Mouse (Mus musculus): Measurements from ENCODE around the gene Trp53tg5.

Gene Trp53tg5

GRCm38 (mm10) chr2:164473624-164474023, at the start of gene Trp53tg5:
Gene Trp53tg5 (minus strand): TSS chr2:164473724.
- DNase-seq (ENCODE audit: low spot score in 2 of 2), result no peak

GRCm38 (mm10) chr2:164522280-164522679, 48.8 kb upstream of the Trp53tg5 start:
- no peak for DNase-seq (ENCODE audit: low spot score in 2 of 2)

- peak; percentile 86 for DNase-seq (ENCODE audit: low spot score in 2 of 2)
These were observed 48.3 kb upstream of the Trp53tg5 start for GRCm38 (mm10) chr2:164521841-164522240.

DNA sequence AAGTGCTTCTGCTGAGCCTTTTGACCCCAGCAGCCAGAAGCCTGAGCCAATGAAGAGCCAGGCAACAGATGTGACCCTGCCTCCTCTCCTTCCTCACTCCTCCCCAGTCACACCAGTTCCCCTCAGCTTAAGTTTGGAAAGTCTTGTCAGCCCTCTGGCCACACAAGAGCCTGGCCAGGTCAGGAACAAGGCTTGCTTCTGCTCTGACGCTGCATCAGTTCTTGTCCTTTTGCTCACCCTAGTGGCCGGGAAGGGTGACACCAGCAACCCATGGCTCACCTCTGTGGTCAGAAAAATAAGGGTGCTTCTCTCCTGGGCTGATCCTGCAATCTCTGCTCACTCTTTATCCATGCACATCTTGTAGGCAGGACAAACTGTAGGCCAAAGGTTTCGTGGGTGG, 47.3 kb upstream of the Trp53tg5 start:
- DNase-seq (ENCODE audit: low spot score in 2 of 2), result peak; percentile 52 to 58

- no peak for DNase-seq (ENCODE audit: low spot score in 2 of 2)
These were observed 45.6 kb upstream of the Trp53tg5 start for GRCm38 (mm10) chr2:164519171-164519526.

DNA sequence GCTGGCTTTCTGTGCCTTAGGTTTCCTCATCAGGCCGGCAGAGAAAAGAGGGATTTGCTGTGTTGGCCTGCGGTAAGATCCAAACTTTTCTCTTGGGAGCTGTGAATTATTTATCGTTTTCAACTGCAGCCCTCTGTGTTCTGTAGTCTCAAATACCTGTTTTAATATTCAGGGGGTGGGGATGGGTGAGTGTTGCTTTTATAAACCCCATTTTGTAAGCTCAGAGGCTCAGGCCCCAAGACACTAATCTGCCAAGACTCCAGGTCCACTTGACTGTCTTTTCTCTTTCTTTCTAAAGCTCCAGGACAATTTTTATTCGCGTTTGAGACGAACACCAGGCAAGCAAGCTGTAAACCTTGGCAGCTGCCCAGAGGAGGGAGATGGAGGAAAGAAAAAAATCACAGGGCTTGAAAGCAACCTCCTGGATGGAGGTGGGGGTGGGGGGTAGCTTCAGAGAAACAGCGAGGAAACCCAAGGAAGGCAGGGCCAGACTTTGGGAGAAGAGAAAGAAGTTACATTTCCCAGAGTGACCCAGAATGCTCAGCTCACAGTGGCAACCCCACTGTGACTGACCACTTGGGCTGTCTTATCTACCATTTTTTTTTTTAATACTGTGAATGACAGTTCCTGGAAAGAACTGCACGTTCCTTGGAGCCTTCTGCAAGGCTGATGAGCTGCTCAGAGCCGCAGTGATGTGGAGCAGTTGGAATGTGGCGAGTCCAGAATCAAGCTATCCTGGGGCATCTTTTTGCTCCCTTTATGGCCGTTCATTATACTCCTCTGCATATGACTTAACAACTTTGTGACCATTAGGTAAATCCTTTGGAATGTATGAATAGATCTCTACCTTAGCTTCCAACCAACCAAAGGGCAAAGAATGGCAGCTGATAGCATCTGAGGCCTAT, 45.0 kb upstream of the Trp53tg5 start:
- DNase-seq (ENCODE audit: low spot score in 2 of 2), result no peak

DNA sequence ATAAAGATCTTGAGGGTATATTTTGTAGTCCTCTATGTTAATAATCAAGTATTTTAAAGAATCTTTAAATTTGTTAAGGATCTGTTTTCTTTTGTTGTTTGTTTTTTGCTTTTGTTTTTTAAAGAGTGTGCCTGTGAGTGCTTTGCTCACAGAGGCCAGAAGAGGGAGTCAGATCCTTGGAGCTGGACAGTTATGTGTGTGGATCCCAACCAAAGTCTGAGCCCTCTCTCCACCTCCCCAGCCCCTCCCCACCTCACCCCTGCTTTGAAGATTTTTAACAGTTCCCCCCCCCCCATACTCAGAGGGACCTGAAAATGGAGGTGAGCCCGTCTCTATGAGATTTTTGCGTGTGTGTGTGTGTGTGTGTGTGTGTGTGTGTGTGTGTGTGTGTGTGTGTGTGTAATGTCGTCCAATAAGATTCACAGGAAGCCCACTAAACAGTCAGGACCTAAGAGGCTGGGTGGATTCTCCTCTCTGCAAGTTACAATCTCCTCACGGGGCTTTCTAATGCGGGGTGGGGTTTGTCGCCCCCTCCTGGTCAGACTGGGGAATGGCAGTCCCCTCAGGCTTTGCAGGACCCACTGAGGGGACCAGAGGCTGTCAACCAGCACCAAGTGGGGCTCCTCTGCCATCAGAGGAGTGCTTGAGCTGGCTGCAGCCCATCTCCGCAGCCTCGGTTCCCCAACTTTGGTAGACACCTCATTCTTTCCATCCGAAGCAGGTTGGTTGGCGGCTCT, 44.1 kb upstream of the Trp53tg5 start:
- DNase-seq (ENCODE audit: low spot score in 2 of 2), result peak; percentile 69 to 77

DNA sequence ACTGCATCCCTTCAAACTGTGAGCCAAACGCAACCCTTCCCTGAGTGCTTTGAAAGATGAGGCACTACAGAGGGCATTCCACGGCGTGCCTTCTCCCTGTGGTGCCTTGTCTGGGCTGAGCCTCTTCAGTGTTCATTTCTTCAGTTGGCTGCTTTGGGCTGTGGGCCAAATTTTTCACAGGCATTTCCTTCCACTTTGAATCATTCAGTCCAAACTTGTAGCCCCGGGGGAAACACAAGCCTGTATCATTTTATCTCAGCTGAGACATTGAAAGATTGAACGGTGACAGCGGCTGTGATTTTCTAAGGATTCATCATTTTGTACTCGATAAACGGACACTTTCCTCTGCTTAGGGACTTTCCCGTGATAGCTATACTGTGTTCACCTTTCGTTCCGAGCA, 43.1 kb upstream of the Trp53tg5 start:
- no peak for DNase-seq (ENCODE audit: low spot score in 2 of 2)

DNA sequence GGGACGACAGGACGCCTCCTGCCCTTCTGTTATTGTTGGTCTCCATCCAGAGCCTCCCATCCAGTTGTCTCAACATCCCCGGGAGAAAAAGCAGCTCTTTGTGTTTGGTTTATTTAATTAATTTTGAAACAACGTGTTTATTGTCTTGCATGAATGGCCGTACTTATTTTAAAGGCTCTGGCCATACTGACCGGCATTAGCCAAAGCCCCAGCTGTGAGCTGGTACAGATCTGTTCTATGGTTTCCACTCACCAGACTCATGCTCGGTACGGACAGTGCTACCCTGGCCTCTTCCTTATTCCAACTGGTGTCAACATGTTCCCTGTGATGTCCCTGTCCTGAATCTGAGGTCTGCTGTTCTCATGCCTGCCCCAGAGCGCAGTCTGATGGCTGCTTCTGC, 42.4 kb upstream of the Trp53tg5 start:
- no peak for DNase-seq (ENCODE audit: low spot score in 2 of 2)

DNA sequence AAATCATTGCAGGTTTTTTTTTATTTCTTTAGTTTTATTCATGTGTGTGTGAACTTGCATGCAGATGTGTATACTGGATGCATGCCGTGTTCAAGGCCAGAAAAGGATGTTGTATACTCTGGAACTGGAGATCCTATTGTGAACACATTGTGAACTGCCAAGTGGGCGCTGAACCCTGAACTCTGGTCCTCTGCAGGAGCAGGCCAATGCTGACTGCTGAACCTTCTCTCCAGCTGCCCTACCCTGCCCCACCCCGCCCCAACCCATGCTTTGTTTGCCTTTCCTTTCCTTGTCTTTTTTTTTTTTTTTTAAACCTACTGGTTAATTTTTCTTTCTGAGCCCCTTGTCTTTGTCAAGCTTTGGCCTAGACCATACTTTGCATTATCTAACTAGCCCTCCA, 41.4 kb upstream of the Trp53tg5 start:
- DNase-seq (ENCODE audit: low spot score in 2 of 2), result no peak

- DNase-seq (ENCODE audit: low spot score in 2 of 2), result no peak
These were observed 39.9 kb upstream of the Trp53tg5 start for GRCm38 (mm10) chr2:164513389-164513788.

- DNase-seq (ENCODE audit: low spot score in 2 of 2), result no peak
These were observed 38.8 kb upstream of the Trp53tg5 start for GRCm38 (mm10) chr2:164512121-164512909.

DNA sequence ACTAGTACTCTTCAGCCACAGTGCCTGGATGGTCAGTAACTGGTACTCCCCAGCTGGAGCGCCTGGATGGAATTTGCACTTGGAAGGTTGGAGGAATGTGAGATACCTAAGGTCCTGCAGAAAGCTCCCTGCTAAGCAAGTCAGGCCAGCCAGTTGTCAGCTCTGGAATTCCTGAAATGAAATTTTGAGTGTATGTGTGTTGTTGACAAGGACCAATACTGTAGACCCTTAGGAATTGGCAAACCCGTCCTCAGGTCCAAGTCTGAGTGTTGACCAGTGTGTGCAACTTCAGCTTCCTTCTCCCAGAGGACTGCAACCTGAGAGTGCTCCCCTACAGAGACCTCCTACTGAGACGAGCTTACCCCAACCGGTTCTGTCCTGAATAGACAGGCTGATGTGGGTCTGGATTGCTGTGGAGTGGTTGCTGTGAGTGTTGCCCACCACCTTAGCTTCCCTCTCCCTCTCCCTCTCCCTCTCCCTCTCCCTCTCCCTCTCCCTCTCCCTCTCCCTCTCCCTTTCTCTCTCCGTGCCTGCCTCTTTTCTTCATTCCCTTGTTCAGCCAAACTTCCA, 37.2 kb upstream of the Trp53tg5 start:
- DNase-seq (ENCODE audit: low spot score in 2 of 2), result no peak

GRCm38 (mm10) chr2:164507811-164508210, 34.3 kb upstream of the Trp53tg5 start:
- DNase-seq (ENCODE audit: low spot score in 2 of 2), result no peak

GRCm38 (mm10) chr2:164505619-164506347, 32.3 kb upstream of the Trp53tg5 start:
- DNase-seq (ENCODE audit: low spot score in 2 of 2), result no peak

DNA sequence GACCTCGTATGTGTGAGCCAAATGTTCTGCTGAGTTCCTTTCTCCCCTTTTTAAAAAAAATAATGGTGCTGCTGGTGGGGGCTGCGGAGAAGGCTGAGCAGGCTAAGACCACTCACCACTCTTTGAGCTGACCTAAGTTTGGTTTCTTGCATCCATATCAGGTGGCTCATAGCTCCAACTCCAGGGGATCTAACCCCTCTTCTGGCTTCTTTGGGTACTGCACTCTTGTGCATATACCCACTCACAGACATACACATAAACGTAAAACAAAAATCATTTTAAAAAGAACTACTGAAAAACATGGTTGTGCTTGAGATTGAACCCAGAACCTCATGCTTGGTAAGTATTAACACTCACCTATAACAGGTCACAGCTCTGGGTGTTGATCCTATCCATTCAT, 31.4 kb upstream of the Trp53tg5 start:
- no peak for DNase-seq (ENCODE audit: low spot score in 2 of 2)

GRCm38 (mm10) chr2:164500511-164500910, 27.0 kb upstream of the Trp53tg5 start:
- DNase-seq (ENCODE audit: low spot score in 2 of 2), result no peak

- DNase-seq (ENCODE audit: low spot score in 2 of 2), result no peak
These were observed 25.8 kb upstream of the Trp53tg5 start for GRCm38 (mm10) chr2:164499317-164499716.

DNA sequence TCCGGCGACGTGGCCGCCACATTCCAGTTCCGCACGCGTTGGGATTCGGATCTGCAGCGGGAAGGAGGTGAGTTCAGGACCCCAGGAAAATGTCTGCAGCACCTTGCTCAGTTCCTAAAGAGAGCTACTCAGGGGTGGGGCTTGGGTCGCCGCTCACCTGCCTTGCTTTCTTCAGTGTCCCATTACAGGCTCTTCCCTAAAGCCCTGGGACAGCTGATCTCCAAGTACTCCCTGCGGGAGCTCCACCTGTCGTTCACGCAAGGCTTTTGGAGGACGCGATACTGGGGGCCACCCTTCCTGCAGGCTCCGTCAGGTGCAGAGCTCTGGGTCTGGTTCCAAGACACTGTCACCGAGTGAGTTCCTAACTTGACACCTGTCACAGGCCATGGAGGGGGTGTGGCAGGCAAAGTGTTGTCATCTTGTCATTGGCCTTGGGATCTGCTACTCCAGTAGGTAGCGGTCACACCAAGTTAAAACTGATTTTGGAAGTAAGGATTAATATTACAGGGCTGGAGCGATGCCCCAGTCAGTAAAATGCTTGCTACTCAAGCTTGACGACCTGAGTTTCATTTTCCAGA, 24.3 kb upstream of the Trp53tg5 start:
- no peak for DNase-seq (ENCODE audit: low spot score in 2 of 2)

- peak; percentile 81 for DNase-seq (ENCODE audit: low spot score in 2 of 2)
These were observed 23.5 kb upstream of the Trp53tg5 start, which contains the start of gene Pigt for GRCm38 (mm10) chr2:164496847-164497690. Gene Pigt (plus strand): TSS chr2:164497520.

All from natural killer cell, adult 2 months (primary cell).